32 mouse cellular contexts compared by ENCODE assay signal in genomic region chr2:33633955-33634354, GRCm38 (mm10). TPM values are rescaled to one million over a fixed set of nuclear protein-coding genes. Genes with fewer than 3 reads are reported as not detected.
A peak's percentile ranks its signal among the peaks of the same experiment; 100 is the strongest.
DNase-seq lines count a peak whose midpoint lies in the region; ATAC-seq lines count a peak whose summit lies in the region.
"Had no signal": no experiment of that assay in that cellular context is flagged by ENCODE, and none has a peak within 500 bp of the region (broad histone marks: within the 10 kb centered on the region; RNA-seq: fewer than 3 reads in every experiment).

No protein-coding gene starts in this region.

- H3K27me3 ChIP-seq in hindbrain, embryonic 14.5 days (ENCODE audit: control insufficient read depth, insufficient read depth, low read length) = peaks cover 81% of the 10 kb centered on the region
- H3K27me3 ChIP-seq in hindbrain, embryonic 10.5 days (ENCODE audit: insufficient read depth, poor library complexity, severe bottlenecking) = peaks cover 100% of the 10 kb centered on the region
- H3K27me3 ChIP-seq in hindbrain, embryonic 16.5 days (replicated peaks; ENCODE audit: control insufficient read depth, insufficient read depth, low read length) = peaks cover 58% of the 10 kb centered on the region
- H3K27me3 ChIP-seq in limb, embryonic 13.5 days = peaks cover 91% of the 10 kb centered on the region
- H3K27me3 ChIP-seq in neural tube, embryonic 12.5 days (replicated peaks) = peaks cover 93% of the 10 kb centered on the region
- H3K27me3 ChIP-seq: Patski had no signal

- no peaks in the 10 kb centered on the region for H3K4me1 ChIP-seq in hindbrain, embryonic 14.5 days (replicated peaks; ENCODE audit: control insufficient read depth, insufficient read depth, low read length)
- peaks cover 84% of the 10 kb centered on the region for H3K4me1 ChIP-seq in hindbrain, embryonic 10.5 days (replicated peaks)
- H3K4me1 ChIP-seq in hindbrain, embryonic 16.5 days (ENCODE audit: control insufficient read depth, insufficient read depth, low read depth, low read length) = no peaks in the 10 kb centered on the region; the same call in 1 of the 2 replicates
- H3K4me1 ChIP-seq in limb, embryonic 13.5 days = peaks cover 75% of the 10 kb centered on the region
- H3K4me1 ChIP-seq in neural tube, embryonic 12.5 days = peaks cover 36% of the 10 kb centered on the region

- intact Hi-C loops in left cerebral cortex, postnatal 14 days (cut with DNase I) = no loop called here

- no peak for ATAC-seq in hindbrain, embryonic 14.5 days (ENCODE audit: low FRiP score)
- ATAC-seq in hindbrain, embryonic 16.5 days = no peak
- ATAC-seq in limb, embryonic 13.5 days (ENCODE audit: low FRiP score, low read depth) = no peak
- ATAC-seq in neural tube, embryonic 12.5 days (ENCODE audit: low FRiP score, low read depth) = no peak
- ATAC-seq in frontal cortex, adult (ENCODE audit: low TSS enrichment) = no peak
- ATAC-seq: forebrain, embryonic 16.5 days; intestine, embryonic 15.5 days; Patski had no signal

- WGBS in hindbrain, embryonic 14.5 days = 12% methylated on average over 5 of the region's 5 CpGs
- WGBS in hindbrain, embryonic 10.5 days = 8% methylated on average over 5 of the region's 5 CpGs
- WGBS in hindbrain, embryonic 16.5 days = 12% methylated on average over 5 of the region's 5 CpGs
- 20% methylated on average over 5 of the region's 5 CpGs for WGBS in limb, embryonic 13.5 days
- 3% methylated on average over 5 of the region's 5 CpGs for WGBS in neural tube, embryonic 12.5 days

- no peaks in the 10 kb centered on the region for H3K36me3 ChIP-seq in hindbrain, embryonic 14.5 days (replicated peaks; ENCODE audit: control insufficient read depth, insufficient read depth)
- no peaks in the 10 kb centered on the region for H3K36me3 ChIP-seq in hindbrain, embryonic 10.5 days
- no peaks in the 10 kb centered on the region for H3K36me3 ChIP-seq in hindbrain, embryonic 16.5 days (ENCODE audit: control insufficient read depth, insufficient read depth, low read length)
- 0 out of 2 replicates have a peak, but pooled peaks cover 3% of the 10 kb centered on the region for H3K36me3 ChIP-seq in limb, embryonic 13.5 days
- H3K36me3 ChIP-seq in neural tube, embryonic 12.5 days = no peaks in the 10 kb centered on the region
- H3K36me3 ChIP-seq: heart, embryonic 13.5 days; intestine, embryonic 15.5 days had no signal

- H3K9ac ChIP-seq in hindbrain, embryonic 14.5 days = peak overlapping the region; percentile 66; the same call in 1 of the 2 replicates
- no peak overlapping the region; the same call in 1 of the 2 replicates for H3K9ac ChIP-seq in hindbrain, embryonic 16.5 days (ENCODE audit: low read depth, low read length)
- H3K9ac ChIP-seq in limb, embryonic 13.5 days = peak overlapping the region; percentile 98
- H3K9ac ChIP-seq in neural tube, embryonic 12.5 days = no peak overlapping the region
- H3K9ac ChIP-seq: heart, embryonic 13.5 days; intestine, embryonic 15.5 days; liver, embryonic 14.5 days had no signal

- DNase-seq in hindbrain, embryonic 14.5 days (ENCODE audit: low spot score) = no peak
- DNase-seq in hindbrain, embryonic 10.5 days (ENCODE audit: low spot score) = no peak
- DNase-seq in adrenal gland, postnatal 25 days = no peak
- no peak for DNase-seq in left cerebral cortex, postnatal 14 days (ENCODE audit: low spot score in 2 of 2)
- DNase-seq: adrenal gland, postnatal 10 days; cerebellum, adult 18-20 months; heart, adult 2 months; heart, postnatal 10 days; kidney, adult 2 months; kidney, postnatal 36 days; liver; lung, adult 2 months; lung, postnatal 10 days; right cerebral cortex, adult 18-20 months; spleen, adult 18-20 months; thymus, postnatal 36 days had no signal

- H3K4me3 ChIP-seq in hindbrain, embryonic 14.5 days (replicated peaks; ENCODE audit: low read length) = peak overlapping the region; percentile 30
- H3K4me3 ChIP-seq in hindbrain, embryonic 10.5 days = no peak overlapping the region
- no peak overlapping the region for H3K4me3 ChIP-seq in hindbrain, embryonic 16.5 days (ENCODE audit: low read length)
- peak overlapping the region; percentile 69 for H3K4me3 ChIP-seq in limb, embryonic 13.5 days
- H3K4me3 ChIP-seq in neural tube, embryonic 12.5 days = no peak overlapping the region
- H3K4me3 ChIP-seq: erythroblast, embryonic 14.5 days; heart, adult 2 months; heart, embryonic 13.5 days; intestine, embryonic 15.5 days had no signal

- no peak overlapping the region; the same call in 1 of the 2 replicates for H3K27ac ChIP-seq in hindbrain, embryonic 14.5 days
- H3K27ac ChIP-seq in hindbrain, embryonic 10.5 days = no peak overlapping the region
- no peak overlapping the region for H3K27ac ChIP-seq in hindbrain, embryonic 16.5 days (ENCODE audit: low read depth, low read length)
- H3K27ac ChIP-seq in limb, embryonic 13.5 days = peak overlapping the region; percentile 73; the same call in 1 of the 2 replicates
- H3K27ac ChIP-seq in neural tube, embryonic 12.5 days = no peak overlapping the region
- H3K27ac ChIP-seq: heart, adult 2 months; heart, embryonic 13.5 days; intestine, embryonic 15.5 days; liver, embryonic 14.5 days; macrophage had no signal

- H3K4me2 ChIP-seq in hindbrain, embryonic 14.5 days (replicated peaks) = peak overlapping the region; percentile 52
- H3K4me2 ChIP-seq in hindbrain, embryonic 16.5 days (ENCODE audit: low read length) = peak overlapping the region; percentile 44
- H3K4me2 ChIP-seq in limb, embryonic 13.5 days (replicated peaks) = peak overlapping the region; percentile 82
- peak overlapping the region; percentile 13; the same call in 1 of the 2 replicates for H3K4me2 ChIP-seq in neural tube, embryonic 12.5 days (replicated peaks)
- H3K4me2 ChIP-seq: heart, embryonic 13.5 days; intestine, embryonic 15.5 days had no signal

- H3K9me3 ChIP-seq in hindbrain, embryonic 14.5 days (ENCODE audit: control insufficient read depth, low read length) = no peaks in the 10 kb centered on the region
- H3K9me3 ChIP-seq in hindbrain, embryonic 10.5 days = no peaks in the 10 kb centered on the region
- H3K9me3 ChIP-seq in hindbrain, embryonic 16.5 days (ENCODE audit: control insufficient read depth, low read length) = no peaks in the 10 kb centered on the region
- no peaks in the 10 kb centered on the region for H3K9me3 ChIP-seq in limb, embryonic 13.5 days
- no peaks in the 10 kb centered on the region for H3K9me3 ChIP-seq in neural tube, embryonic 12.5 days
- H3K9me3 ChIP-seq: heart, embryonic 13.5 days had no signal

RNA-seq across cellular contexts. Expression of gene Lmx1b, which starts 6.4 kb away (rescaled TPM):
- 6.7 and 8.7 TPM in 2 replicates for polyA plus RNA-seq in hindbrain, embryonic 14.5 days (2014; fragmentation: Nextera tagmentation; extraction: Ambion mirVana)
- polyA plus RNA-seq in hindbrain, embryonic 10.5 days (2016; fragmentation: Nextera tagmentation; extraction: Ambion mirVana) = 2.5 and 7.7 TPM in 2 replicates
- polyA plus RNA-seq in hindbrain, embryonic 16.5 days (2015; fragmentation: Nextera tagmentation; extraction: Ambion mirVana) = 3.3 and 3.5 TPM in 2 replicates
- 7.3 and 7.7 TPM in 2 replicates for polyA plus RNA-seq in limb, embryonic 13.5 days (2015; fragmentation: Nextera tagmentation; extraction: Ambion mirVana)
- polyA plus RNA-seq in neural tube, embryonic 12.5 days (2016; fragmentation: Nextera tagmentation; extraction: Ambion mirVana) = 4.6 and 4.7 TPM in 2 replicates
- 0.15 TPM in 1 of 2 replicates, not detected in the other for total RNA-seq in adrenal gland, postnatal 25 days (2021)
- under 1 TPM; 0.42 to 0.59 TPM for total RNA-seq in left cerebral cortex, postnatal 14 days (2021)
- total RNA-seq: common myeloid progenitor, adult 5-6 weeks; heart, postnatal 10 days; hematopoietic stem cell, adult 5-6 weeks; MEL; neutrophil, adult 5-6 weeks had no signal
- polyA plus RNA-seq: erythroblast, embryonic 14.5 days; forebrain, embryonic 16.5 days; heart, embryonic 13.5 days; macrophage; stomach, embryonic 16.5 days had no signal

Comparison
In these comparisons a context has a peak if more than half of its experiments do, and no peak if none do; other contexts are left out.
1. H3K4me3 ChIP-seq: peak in hindbrain, embryonic 14.5 days (single experiment) and limb, embryonic 13.5 days (single experiment); none in hindbrain, embryonic 10.5 days (single experiment), hindbrain, embryonic 16.5 days (single experiment) and neural tube, embryonic 12.5 days (single experiment).
2. H3K9ac ChIP-seq: peak in hindbrain, embryonic 14.5 days (single experiment) and limb, embryonic 13.5 days (single experiment); none in hindbrain, embryonic 16.5 days (single experiment) and neural tube, embryonic 12.5 days (single experiment).
3. H3K4me2 ChIP-seq: peak in every context shown above with its lines; median percentile 82 in limb, embryonic 13.5 days; 52 in hindbrain, embryonic 14.5 days; 44 in hindbrain, embryonic 16.5 days; 13 in neural tube, embryonic 12.5 days.